Mouse (Mus musculus) ES-E14 (cell line): Measurements from ENCODE around the gene Klk9. TPM values are rescaled to one million over a fixed set of nuclear protein-coding genes. Genes with fewer than 3 reads are reported as not detected.

Experiments
- DNase-seq: peaks from one replicate; pipeline ENCODE4 v3.0.0-alpha.2; 2013; ENCODE audit warnings: low read depth, low spot score
- H3K27ac ChIP-seq: 2 replicates; pipeline ENCODE4 v1.5.1; 2012; ENCODE audit warnings: low read depth, mild to moderate bottlenecking, low read length, moderate library complexity, mixed read lengths; ENCODE audit not compliant: poor library complexity, insufficient read depth, severe bottlenecking
- H3K36me3 ChIP-seq: 2 replicates; pipeline ENCODE4 v1.6.1; 2012; ENCODE audit warnings: mild to moderate bottlenecking, low read length, moderate library complexity, mixed read lengths; ENCODE audit not compliant: control insufficient read depth, poor library complexity, insufficient read depth, severe bottlenecking
- H3K4me1 ChIP-seq, 2 experiments: fragments of 150-350 bp in 1 of 2; sonication (generic) in 1 of 2; 2 replicates each; pipeline ENCODE4 v1.6.1; 2012; ENCODE audit warnings: low read length in 2 of 2, mild to moderate bottlenecking in 1 of 2, mixed read lengths in 1 of 2; ENCODE audit not compliant: control insufficient read depth in 2 of 2, insufficient read depth in 2 of 2, poor library complexity in 1 of 2
- H3K4me3 ChIP-seq, 2 experiments: fragments of 150-350 bp in 1 of 2; sonication (generic) in 1 of 2; 2 replicates each; pipeline ENCODE4 v1.5.1; 2012; ENCODE audit warnings: low read length in 2 of 2, low read depth in 1 of 2, mild to moderate bottlenecking in 1 of 2, mixed read lengths in 1 of 2; ENCODE audit not compliant: insufficient read depth in 1 of 2, poor library complexity in 1 of 2, severe bottlenecking in 1 of 2
- H3K9ac ChIP-seq: 2 replicates; pipeline ENCODE4 v1.6.1; 2012; ENCODE audit warnings: low read depth, mild to moderate bottlenecking, low read length, mixed read lengths; ENCODE audit not compliant: poor library complexity, insufficient read depth, severe bottlenecking
- H3K9me3 ChIP-seq: fragments of 150-350 bp; sonication (generic); 2 replicates; pipeline ENCODE4 v1.6.1; 2012; ENCODE audit warnings: low read depth, mild to moderate bottlenecking, low read length; ENCODE audit not compliant: control insufficient read depth, insufficient read depth
- CHD2 ChIP-seq: IDR thresholded peaks from 2 replicates; pipeline ENCODE4 v1.6.1; 2014; ENCODE audit warnings: mild to moderate bottlenecking, low read depth, low read length, inconsistent platforms
- HCFC1 ChIP-seq: IDR thresholded peaks from 2 replicates; pipeline ENCODE4 v1.6.1; 2012; ENCODE audit warnings: low read length, inconsistent platforms, borderline replicate concordance; ENCODE audit not compliant: insufficient read depth
- MAFK ChIP-seq: IDR thresholded peaks from 2 replicates; pipeline ENCODE4 v1.6.1; 2014; ENCODE audit warnings: mild to moderate bottlenecking, low read depth, low read length, inconsistent platforms; ENCODE audit not compliant: insufficient read depth
- ZC3H11A ChIP-seq: IDR thresholded peaks from 2 replicates; pipeline ENCODE4 v1.6.1; 2012; ENCODE audit warnings: low read depth, mild to moderate bottlenecking, inconsistent platforms, low read length, borderline replicate concordance
- ZNF384 ChIP-seq: IDR thresholded peaks from 2 replicates; pipeline ENCODE4 v1.6.1; 2012; ENCODE audit warnings: low read depth, low read length, inconsistent platforms
- in situ Hi-C, 2 experiments: fragments of 600-800 bp; cut with MboI; formaldehyde crosslinking; loops; one replicate each; pipeline ENCODE4 v1.15.1; 2025; ENCODE audit warnings: low sequenced_read_pairs in 2 of 2, inconsistent platforms in 1 of 2; ENCODE audit not compliant: unreplicated experiment in 2 of 2
- total RNA-seq: library from RNA; depleted of rRNA; stranded (reverse); fragments of 300-350 nt; gene quantifications from 2 replicates; pipeline ENCODE4 v1.2.3, GENCODE M21; 2012; rRNA removed

The Klk9 gene
- total RNA-seq, 1 experiment: 0.13 TPM

DNA sequence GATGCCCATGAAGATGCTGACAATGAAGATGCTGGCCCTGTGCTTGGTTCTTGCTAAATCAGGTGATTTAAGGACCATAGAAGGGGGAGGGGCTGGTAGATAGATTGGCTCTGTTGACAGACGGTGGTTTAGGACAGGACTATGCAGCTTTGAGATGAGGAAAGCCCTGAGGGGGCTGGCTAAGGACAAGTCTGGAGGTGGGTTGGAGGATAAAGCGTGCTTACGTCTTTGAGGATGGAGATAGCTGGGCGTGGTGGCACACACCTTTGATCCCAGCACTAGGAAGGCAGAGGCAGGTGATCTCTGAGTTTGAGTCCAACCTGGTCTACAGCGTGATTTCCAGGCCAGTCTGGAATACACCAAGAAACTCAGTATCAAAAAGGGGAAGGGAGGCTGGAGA is 34.4 kb downstream of the Klk9 start:
- TF ChIP-seq HCFC1 (no peak), ZNF384 (no peak), ZC3H11A (no peak), MAFK (no peak), CHD2 (no peak)
- in situ Hi-C loops: no loop called here
- Histone ChIP-seq H3K36me3 (no peaks in the 10 kb centered on the region), H3K4me1 (no peaks in the 10 kb centered on the region; a peak in 1 of 4 replicates), H3K9ac (no peak overlapping the region), H3K27ac (no peak overlapping the region), H3K9me3 (no peaks in the 10 kb centered on the region), H3K4me3 (no peak overlapping the region)
- DNase-seq: no peak

DNA sequence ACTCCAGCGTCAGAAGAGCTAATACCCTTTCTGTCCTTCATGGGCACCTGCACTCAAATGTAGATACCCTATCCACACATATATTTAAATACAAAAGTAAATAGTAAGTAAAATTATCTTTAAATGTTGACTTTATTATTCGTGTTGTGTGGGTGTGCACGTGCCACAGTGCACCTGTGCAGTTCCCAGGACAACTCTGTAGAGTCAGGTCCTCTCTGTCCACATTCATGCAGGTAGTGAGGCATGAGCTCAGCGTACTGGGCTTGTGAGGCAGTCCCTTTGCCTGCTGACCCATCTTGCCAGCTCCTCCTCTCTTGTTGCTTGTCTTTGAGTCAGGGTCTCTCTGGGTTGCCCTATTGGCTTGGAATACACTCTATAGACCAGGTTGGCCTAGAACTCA is 36.0 kb downstream of the Klk9 start:
- no peaks in the 10 kb centered on the region for H3K36me3 ChIP-seq
- TF ChIP-seq ZC3H11A (no peak), CHD2 (no peak), ZNF384 (no peak), HCFC1 (no peak), MAFK (no peak)
- no peak overlapping the region for H3K4me3 ChIP-seq
- in situ Hi-C loops: no loop called here
- H3K9ac ChIP-seq: no peak overlapping the region
- no peak overlapping the region for H3K27ac ChIP-seq
- H3K9me3 ChIP-seq: no peaks in the 10 kb centered on the region
- DNase-seq: no peak
- H3K4me1 ChIP-seq: no peaks in the 10 kb centered on the region; a peak in 1 of 4 replicates

DNA sequence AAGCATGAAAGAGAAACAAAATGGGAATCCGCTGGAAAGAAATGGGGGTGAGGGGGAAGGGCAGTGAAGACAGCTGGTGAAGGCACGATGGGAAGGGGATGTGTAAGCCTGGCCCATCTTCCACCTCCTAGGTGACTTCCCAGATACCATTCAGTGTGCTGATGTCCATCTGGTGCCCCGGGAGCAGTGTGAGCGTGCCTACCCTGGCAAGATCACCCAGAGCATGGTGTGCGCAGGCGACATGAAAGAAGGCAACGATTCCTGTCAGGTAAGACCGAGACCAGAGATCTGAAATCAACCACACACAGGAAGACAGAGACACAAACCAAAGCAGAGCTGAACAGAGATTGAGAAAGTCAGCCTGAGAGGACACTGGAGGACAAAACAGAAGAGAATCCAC is 37.3 kb downstream of the Klk9 start:
- Histone ChIP-seq H3K4me3 (no peak overlapping the region), H3K4me1 (no peaks in the 10 kb centered on the region; a peak in 1 of 4 replicates), H3K27ac (no peak overlapping the region), H3K36me3 (no peaks in the 10 kb centered on the region), H3K9me3 (no peaks in the 10 kb centered on the region), H3K9ac (no peak overlapping the region)
- TF ChIP-seq CHD2 (no peak), ZNF384 (no peak), MAFK (no peak), HCFC1 (no peak), ZC3H11A (no peak)
- in situ Hi-C loops: no loop called here
- no peak for DNase-seq

DNA sequence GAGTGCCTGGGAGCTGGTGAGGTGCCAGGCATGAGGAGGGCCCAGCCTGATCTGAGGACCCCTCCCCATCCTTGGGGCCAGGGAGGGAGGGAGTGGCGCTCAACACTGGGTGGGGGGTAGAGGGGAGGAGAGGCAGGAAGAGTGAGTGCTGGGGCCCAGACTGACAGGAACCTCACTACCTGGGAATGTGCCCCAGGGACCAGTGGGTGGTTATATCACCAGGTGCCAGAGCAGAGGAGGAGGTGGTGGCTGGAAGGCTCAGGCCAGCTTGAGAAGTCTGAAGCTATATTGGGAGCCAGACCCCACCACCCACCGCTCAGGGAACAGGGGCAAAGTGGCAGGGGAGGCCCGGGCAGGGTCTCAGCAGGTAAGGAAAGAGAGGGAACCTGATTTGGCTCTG is 50.0 kb downstream of the Klk9 start, which contains the start of gene Klk5:
Gene Klk5 (plus strand): TSS at position 271 of the 400 bp plus-strand sequence.
- H3K36me3 ChIP-seq: no peaks in the 10 kb centered on the region
- no peak within 1 kb of the TSS for H3K27ac ChIP-seq
- no peaks in the 10 kb centered on the region for H3K9me3 ChIP-seq
- in situ Hi-C loops: no loop called here
- DNase-seq: no peak
- H3K4me1 ChIP-seq: no peaks in the 10 kb centered on the region
- H3K9ac ChIP-seq: no peak within 1 kb of the TSS
- no peak for TF ChIP-seq CHD2
- no peak for TF ChIP-seq ZNF384
- no peak for TF ChIP-seq MAFK
- no peak for TF ChIP-seq ZC3H11A
- no peak for TF ChIP-seq HCFC1
- H3K4me3 ChIP-seq: no peak within 1 kb of the TSS

DNA sequence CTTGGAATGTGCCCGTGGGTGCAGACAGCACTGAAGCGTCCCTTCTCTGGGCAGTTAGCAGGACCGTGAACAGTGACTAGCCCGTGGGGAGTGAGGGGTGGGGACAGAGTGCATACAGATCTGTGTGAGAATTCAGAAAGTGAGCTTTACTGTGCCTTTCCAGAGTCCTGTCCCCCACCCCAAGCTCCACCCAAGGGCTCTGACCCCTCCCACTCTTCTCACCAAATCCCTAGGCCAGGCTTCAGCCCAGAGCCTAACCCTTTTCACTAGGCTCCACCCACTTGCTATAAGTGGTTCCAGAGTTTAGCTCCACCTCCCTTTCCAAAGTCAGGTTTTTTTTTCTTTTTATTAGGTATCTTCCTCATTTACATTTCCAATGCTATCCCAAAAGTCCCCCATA is 52.1 kb downstream of the Klk9 start:
- in situ Hi-C loops: no loop called here
- Histone ChIP-seq H3K9me3 (no peaks in the 10 kb centered on the region), H3K9ac (no peak overlapping the region), H3K36me3 (no peaks in the 10 kb centered on the region), H3K4me3 (no peak overlapping the region), H3K27ac (no peak overlapping the region), H3K4me1 (no peaks in the 10 kb centered on the region)
- TF ChIP-seq ZC3H11A (no peak), ZNF384 (no peak), MAFK (no peak), CHD2 (no peak), HCFC1 (no peak)
- DNase-seq: no peak

Other genes starting within 250 kb of the Klk9 start
- gene Cd33, start 247.5 kb upstream of the Klk9 start, total RNA-seq: 0.04 and 0.16 TPM in 2 replicates
- 1.9 and 2.1 TPM in 2 replicates for gene Zfp658, start 229.6 kb upstream of the Klk9 start, total RNA-seq
- 9.2 and 9.9 TPM in 2 replicates for gene Zfp719, start 212.3 kb upstream of the Klk9 start, total RNA-seq
- gene Zfp819, start 184.7 kb upstream of the Klk9 start, total RNA-seq: 13.0 and 17.7 TPM in 2 replicates
- gene Ceacam18, start 157.2 kb upstream of the Klk9 start, total RNA-seq: 0.11 TPM in 1 of 2 replicates, not detected in the other
- not detected in 2 replicates for gene Siglece, start 131.7 kb upstream of the Klk9 start, total RNA-seq
- gene Ctu1, start 119.9 kb upstream of the Klk9 start, total RNA-seq: 9.6 and 10.0 TPM in 2 replicates
- gene Klk14, start 101.5 kb upstream of the Klk9 start, total RNA-seq: 0.18 TPM in 1 of 2 replicates, not detected in the other
- gene Klk13, start 79.3 kb upstream of the Klk9 start, total RNA-seq: 0.36 and 1.5 TPM in 2 replicates
- gene Klk12, start 23.0 kb upstream of the Klk9 start, total RNA-seq: not detected in 2 replicates
- 1.7 and 2.4 TPM in 2 replicates for gene Klk11, start 17.3 kb upstream of the Klk9 start, total RNA-seq
- gene Klk10, start 10.9 kb upstream of the Klk9 start, total RNA-seq: 4.4 TPM in 2 replicates
- gene Klk8, start 5.7 kb downstream of the Klk9 start, total RNA-seq: 24.9 and 63.7 TPM in 2 replicates
- gene Klk7, start 19.4 kb downstream of the Klk9 start, total RNA-seq: 0.16 and 0.49 TPM in 2 replicates
- gene Klk6, start 32.6 kb downstream of the Klk9 start, total RNA-seq: 0.21 and 0.54 TPM in 2 replicates
- not detected in 2 replicates for gene Klk5, start 50.1 kb downstream of the Klk9 start, total RNA-seq
- gene Klk4, start 89.3 kb downstream of the Klk9 start, total RNA-seq: not detected in 2 replicates
- not detected in 2 replicates for gene Klk15, start 141.8 kb downstream of the Klk9 start, total RNA-seq
- gene Klk1b8, start 158.8 kb downstream of the Klk9 start, total RNA-seq: not detected in 2 replicates
- gene Klk1b1, start 174.9 kb downstream of the Klk9 start, total RNA-seq: not detected in 2 replicates
- gene Klk1b9, start 184.2 kb downstream of the Klk9 start, total RNA-seq: not detected in 2 replicates
- gene Klk1b11, start 204.0 kb downstream of the Klk9 start, total RNA-seq: not detected in 2 replicates
- gene Klk1b26, start 220.3 kb downstream of the Klk9 start, total RNA-seq: not detected in 2 replicates